Mouse (Mus musculus) cerebellum, adult 2 months (tissue): Measurements from ENCODE around the gene Npepl1.

ENCODE experiments used
- CTCF ChIP-seq: fragments of 200-500 bp; IDR thresholded peaks from 2 replicates; pipeline ENCODE4 v1.5.1; 2011; ENCODE audit warnings: low read depth, mild to moderate bottlenecking, control low read depth, low read length, moderate library complexity, borderline replicate concordance; ENCODE audit not compliant: insufficient read depth
- POLR2A ChIP-seq: fragments of 200-500 bp; IDR thresholded peaks from 2 replicates; pipeline ENCODE4 v1.6.1; 2011; ENCODE audit warnings: low read length, control low read depth, borderline replicate concordance; ENCODE audit not compliant: insufficient read depth

DNA sequence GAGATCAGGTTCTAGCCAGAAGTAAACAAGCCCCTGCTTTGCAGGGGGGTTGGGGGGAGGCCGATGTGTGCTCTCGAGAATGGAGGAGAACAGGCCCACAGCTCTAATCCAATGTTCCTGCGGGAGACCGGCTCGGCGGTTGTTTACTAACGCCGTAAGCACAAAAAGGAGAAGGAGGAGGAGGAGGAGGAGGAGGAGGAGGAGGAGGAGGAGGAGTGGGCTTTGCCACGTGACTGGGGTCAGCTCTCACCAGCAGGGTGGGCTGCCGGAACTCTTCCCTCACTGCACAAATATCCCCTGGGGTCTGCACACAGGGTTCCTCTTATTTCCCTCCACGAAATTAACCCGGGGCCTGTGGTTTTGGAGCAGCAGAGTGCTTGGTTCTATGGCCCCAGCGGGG lies 35.5 kb upstream of the Npepl1 start:
- TF ChIP-seq CTCF: no peak
- no peak for TF ChIP-seq POLR2A
